Mouse (Mus musculus) lung, adult 2 months (tissue): ENCODE measurements at regions not wholly inside any gene's neighbourhood (a gene's known extent, or its start where the extent isn't known, plus 50 kb on each side); places are given as distances from the start of the nearest gene placed in this dataset.

Source experiments
- CTCF ChIP-seq: fragments of 200-500 bp; IDR thresholded peaks from 2 replicates; pipeline ENCODE4 v1.5.1; 2011; ENCODE audit warnings: mild to moderate bottlenecking, low read length, control low read depth; ENCODE audit not compliant: insufficient read depth
- POLR2A ChIP-seq: fragments of 200-500 bp; IDR thresholded peaks from 2 replicates; pipeline ENCODE4 v1.6.1; 2011; ENCODE audit warnings: low read depth, mild to moderate bottlenecking, control low read depth, low read length, borderline replicate concordance; ENCODE audit errors: extremely low read depth

- TF ChIP-seq POLR2A (no peak), CTCF (no peak)
These were observed 134.3 kb downstream of the Mis18a start for GRCm38 (mm10) chr16:90592721-90593481.
